Mouse (Mus musculus): Measurements from ENCODE around the gene Naip5. TPM values are rescaled to one million over a fixed set of nuclear protein-coding genes. Genes with fewer than 3 reads are reported as not detected.
"Not testable (repeated sequence)": the region's sequence is repeated elsewhere in the genome, so short reads cannot be mapped to it uniquely, and the experiment has no call there.

Naip5 gene
- polyA plus RNA-seq (2016; fragmentation: Nextera tagmentation; extraction: Ambion mirVana), result 0.15 and 0.16 TPM in 2 replicates

GRCm38 (mm10) chr13:100246223-100246622 lies at the start of gene Naip5:
TSS of gene Naip5 (minus strand) at chr13:100246323.
- not testable (repeated sequence) for H3K9me3 ChIP-seq; H3K27me3 ChIP-seq (ENCODE audit: insufficient read depth, poor library complexity, severe bottlenecking); H3K36me3 ChIP-seq; H3K4me3 ChIP-seq; DNase-seq (ENCODE audit: low spot score); H3K4me1 ChIP-seq (replicated peaks); H3K27ac ChIP-seq
- WGBS, result 84% methylated on average over 4 of the region's 4 CpGs

GRCm38 (mm10) chr13:100284611-100285010 lies 38.5 kb upstream of the Naip5 start:
- Histone ChIP-seq H3K36me3 (no peaks in the 10 kb centered on the region), H3K4me3 (no peak overlapping the region), H3K27ac (no peak overlapping the region), H3K4me1 (replicated peaks) (no peaks in the 10 kb centered on the region), H3K27me3 (ENCODE audit: insufficient read depth, poor library complexity, severe bottlenecking) (no peaks in the 10 kb centered on the region), H3K9me3 (no peaks in the 10 kb centered on the region)
- 84% methylated on average over 1 of the region's 1 CpGs for WGBS
- DNase-seq (ENCODE audit: low spot score), result no peak

- H3K9me3 ChIP-seq; H3K4me3 ChIP-seq; H3K36me3 ChIP-seq; H3K27me3 ChIP-seq (ENCODE audit: insufficient read depth, poor library complexity, severe bottlenecking); H3K27ac ChIP-seq; H3K4me1 ChIP-seq (replicated peaks); DNase-seq (ENCODE audit: low spot score): not testable (repeated sequence)
- WGBS, result no CpG with 5 or more reads among the region's 1 CpGs
Measured at GRCm38 (mm10) chr13:100271474-100272132, 25.5 kb upstream of the Naip5 start.

- H3K27me3 ChIP-seq (ENCODE audit: insufficient read depth, poor library complexity, severe bottlenecking); H3K9me3 ChIP-seq: not testable (repeated sequence)
- WGBS, result 83% methylated on average over 2 of the region's 2 CpGs
Measured at GRCm38 (mm10) chr13:100256996-100257395, 10.9 kb upstream of the Naip5 start.

GRCm38 (mm10) chr13:100255925-100256324 lies 9.8 kb upstream of the Naip5 start:
- not testable (repeated sequence) for H3K4me1 ChIP-seq (replicated peaks); H3K36me3 ChIP-seq; H3K9me3 ChIP-seq; DNase-seq (ENCODE audit: low spot score); H3K27me3 ChIP-seq (ENCODE audit: insufficient read depth, poor library complexity, severe bottlenecking); H3K4me3 ChIP-seq; H3K27ac ChIP-seq
- 87% methylated on average over 6 of the region's 6 CpGs for WGBS

More at GRCm38 (mm10) chr13:100256996-100257395, 10.9 kb upstream of the Naip5 start:
- DNase-seq (ENCODE audit: low spot score); H3K4me3 ChIP-seq; H3K4me1 ChIP-seq (replicated peaks); H3K36me3 ChIP-seq; H3K27ac ChIP-seq: not testable (repeated sequence)

GRCm38 (mm10) chr13:100251897-100252296 lies 5.8 kb upstream of the Naip5 start:
- not testable (repeated sequence) for H3K4me1 ChIP-seq (replicated peaks); H3K9me3 ChIP-seq; H3K36me3 ChIP-seq; H3K27ac ChIP-seq; H3K4me3 ChIP-seq; DNase-seq (ENCODE audit: low spot score); H3K27me3 ChIP-seq (ENCODE audit: insufficient read depth, poor library complexity, severe bottlenecking)
- WGBS, result 80% methylated on average over 2 of the region's 2 CpGs

GRCm38 (mm10) chr13:100246896-100247519 lies 885 bp upstream of the Naip5 start:
- 74% methylated on average over 5 of the region's 5 CpGs for whole genome bisulfite sequencing
- H3K4me3 ChIP-seq, result not testable (repeated sequence)

GRCm38 (mm10) chr13:100243702-100244101 lies 2.4 kb downstream of the Naip5 start:
- Histone ChIP-seq H3K9me3 (no peaks in the 10 kb centered on the region), H3K36me3 (no peaks in the 10 kb centered on the region), H3K4me1 (replicated peaks) (no peaks in the 10 kb centered on the region), H3K27ac (peak overlapping the region; percentile 12; the same call in 1 of the 2 replicates), H3K27me3 (ENCODE audit: insufficient read depth, poor library complexity, severe bottlenecking) (no peaks in the 10 kb centered on the region), H3K4me3 (no peak overlapping the region)
- peak; percentile 3 for DNase-seq (ENCODE audit: low spot score)

More at GRCm38 (mm10) chr13:100246896-100247519, 885 bp upstream of the Naip5 start:
- not testable (repeated sequence) for H3K36me3 ChIP-seq; H3K27me3 ChIP-seq (ENCODE audit: insufficient read depth, poor library complexity, severe bottlenecking); H3K4me1 ChIP-seq (replicated peaks); DNase-seq (ENCODE audit: low spot score); H3K27ac ChIP-seq; H3K9me3 ChIP-seq

GRCm38 (mm10) chr13:100213683-100214082 lies 32.4 kb downstream of the Naip5 start:
- H3K4me3 ChIP-seq; H3K36me3 ChIP-seq; H3K4me1 ChIP-seq (replicated peaks); DNase-seq (ENCODE audit: low spot score); H3K27ac ChIP-seq; H3K9me3 ChIP-seq; H3K27me3 ChIP-seq (ENCODE audit: insufficient read depth, poor library complexity, severe bottlenecking): not testable (repeated sequence)
- 87% methylated on average over 1 of the region's 1 CpGs for WGBS

- no peaks in the 10 kb centered on the region for H3K36me3 ChIP-seq
- no peaks in the 10 kb centered on the region for H3K9me3 ChIP-seq
- H3K4me3 ChIP-seq, result no peak overlapping the region
- DNase-seq (ENCODE audit: low spot score), result peak; percentile 52
- H3K27ac ChIP-seq, result no peak overlapping the region
- H3K4me1 ChIP-seq (replicated peaks), result no peaks in the 10 kb centered on the region
- no peaks in the 10 kb centered on the region for H3K27me3 ChIP-seq (ENCODE audit: insufficient read depth, poor library complexity, severe bottlenecking)
- WGBS, result 33% methylated on average over 8 of the region's 8 CpGs
Measured at GRCm38 (mm10) chr13:100210540-100210939, 35.6 kb downstream of the Naip5 start.

GRCm38 (mm10) chr13:100203319-100203718 lies 42.8 kb downstream of the Naip5 start:
- no peaks in the 10 kb centered on the region for H3K27me3 ChIP-seq (ENCODE audit: insufficient read depth, poor library complexity, severe bottlenecking)
- 87% methylated on average over 1 of the region's 1 CpGs for WGBS
- no peak overlapping the region for H3K4me3 ChIP-seq
- H3K4me1 ChIP-seq (replicated peaks), result no peaks in the 10 kb centered on the region
- no peaks in the 10 kb centered on the region for H3K36me3 ChIP-seq
- H3K27ac ChIP-seq, result no peak overlapping the region
- H3K9me3 ChIP-seq, result no peaks in the 10 kb centered on the region
- no peak for DNase-seq (ENCODE audit: low spot score)

- not testable (repeated sequence) for H3K36me3 ChIP-seq; DNase-seq (ENCODE audit: low spot score); H3K9me3 ChIP-seq; H3K4me3 ChIP-seq; H3K27me3 ChIP-seq (ENCODE audit: insufficient read depth, poor library complexity, severe bottlenecking); H3K27ac ChIP-seq; H3K4me1 ChIP-seq (replicated peaks)
- 72% methylated on average over 3 of the region's 3 CpGs for WGBS
Measured at GRCm38 (mm10) chr13:100201659-100202333, 44.3 kb downstream of the Naip5 start, which contains the start of gene Naip2. TSS of gene Naip2 (minus strand) at chr13:100202092.

GRCm38 (mm10) chr13:100200778-100201177 lies 45.3 kb downstream of the Naip5 start:
- no peak for DNase-seq (ENCODE audit: low spot score)
- H3K9me3 ChIP-seq, result no peaks in the 10 kb centered on the region
- H3K27me3 ChIP-seq (ENCODE audit: insufficient read depth, poor library complexity, severe bottlenecking), result no peaks in the 10 kb centered on the region
- no peak overlapping the region for H3K27ac ChIP-seq
- no peaks in the 10 kb centered on the region for H3K4me1 ChIP-seq (replicated peaks)
- no peak overlapping the region for H3K4me3 ChIP-seq
- no peaks in the 10 kb centered on the region for H3K36me3 ChIP-seq
